Mouse (Mus musculus): Measurements from ENCODE around the gene Cd274. TPM values are rescaled to one million over a fixed set of nuclear protein-coding genes. Genes with fewer than 3 reads are reported as not detected.

Gene Cd274
- total and polyA plus RNA-seq, 3 experiments, result 6.7 to 15.9 (median 7.4) TPM

DNA sequence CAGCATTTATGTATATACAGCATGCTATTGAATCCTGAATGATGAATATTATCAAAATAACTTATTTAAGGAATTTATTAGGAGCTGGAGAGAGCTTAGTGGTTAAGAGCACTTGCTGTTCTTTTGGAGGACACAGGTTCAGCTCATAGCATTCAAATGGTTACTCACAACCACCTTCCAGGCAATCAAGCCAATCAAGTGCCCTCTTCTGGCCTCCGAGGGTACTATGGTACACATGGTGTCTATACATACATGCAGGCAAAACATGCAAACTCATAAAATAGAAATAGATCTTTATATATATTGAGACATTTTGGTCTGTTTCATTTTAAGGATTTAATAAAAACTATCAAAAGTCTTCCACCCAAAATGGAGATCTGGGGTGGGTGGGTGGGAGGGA, 21.6 kb downstream of the Cd274 start:
- no peaks in the 10 kb centered on the region for H3K27me3 ChIP-seq (replicated peaks)
- TF ChIP-seq MXI1 (IDR thresholded peaks at IDR 0.05; ENCODE audit: low read depth, low read length), result no peak
- peak in 1 of 2 experiments; percentile 24; a peak in 2 of 4 replicates for TF ChIP-seq CTCF (conservative IDR thresholded peaks at IDR 0.05 in 1 of 2, IDR thresholded peaks at IDR 0.05 in 1 of 2; ENCODE audit: low read depth in 2 of 2, low read length in 2 of 2)
- TF ChIP-seq GABPA (IDR thresholded peaks at IDR 0.05; ENCODE audit: insufficient replicate concordance, low read depth, low read length), result no peak
- TF ChIP-seq TBP (conservative IDR thresholded peaks at IDR 0.05; ENCODE audit: low read depth, low read length), result no peak
- no peak for TF ChIP-seq ETS1 (conservative IDR thresholded peaks at IDR 0.05; ENCODE audit: low read depth, low read length)
- TF ChIP-seq SMC3 (IDR thresholded peaks at IDR 0.05; ENCODE audit: low read depth, low read length), result peak; percentile 23; the same call in 1 of the 2 replicates
- TF ChIP-seq ZNF384 (IDR thresholded peaks at IDR 0.05; ENCODE audit: low read depth, low read length), result no peak
- no peak for TF ChIP-seq MEF2A (IDR thresholded peaks at IDR 0.05; ENCODE audit: borderline replicate concordance, low read depth, low read length)
- no peak for TF ChIP-seq NELFE (IDR thresholded peaks at IDR 0.05; ENCODE audit: low read depth, low read length)
- dilution Hi-C loops (cut with MboI; ENCODE audit: extremely low pct_ligation_motif_present, extremely low pct_unique_long_range_greater_than_20kb, low sequenced_read_pairs), result no loop called here

DNA sequence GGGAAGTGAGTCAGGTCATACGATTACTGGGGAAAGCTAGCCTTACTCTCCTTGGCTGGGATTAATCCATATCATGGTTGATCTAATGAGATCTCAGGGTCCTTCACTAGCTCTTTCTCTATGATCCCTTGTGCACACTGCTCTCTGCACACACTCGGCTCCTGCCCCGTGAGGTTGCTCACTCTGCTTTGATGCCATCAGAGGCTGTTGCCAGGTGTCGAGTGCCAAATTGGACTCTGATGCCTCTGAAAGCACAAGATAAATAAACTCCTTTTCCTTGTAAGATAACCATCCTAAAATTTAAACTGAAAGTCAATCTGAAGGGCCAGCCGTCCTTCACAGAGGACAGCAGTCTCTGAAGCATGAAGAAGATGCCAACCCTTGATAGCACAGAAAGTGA, 23.2 kb downstream of the Cd274 start:
- Histone ChIP-seq H3K27me3 (replicated peaks) (no peaks in the 10 kb centered on the region), H3K4me2 (ENCODE audit: insufficient read depth, low read depth, poor library complexity, severe bottlenecking) (peak overlapping the region; percentile 55), H3K36me3 (replicated peaks in 1 of 2; ENCODE audit: control insufficient read depth in 1 of 2, insufficient read depth in 1 of 2, low read length in 1 of 2) (peaks cover 22 to 27% of the 10 kb centered on the region in 2 experiments), H3K4me3 (replicated peaks in 1 of 3; ENCODE audit: low read depth in 2 of 3, low read length in 2 of 3, poor library complexity in 1 of 3) (no peak overlapping the region), H3K79me2 (replicated peaks; ENCODE audit: control insufficient read depth, extremely low read depth, insufficient read depth, poor library complexity, severe bottlenecking) (no peaks in the 10 kb centered on the region), H3K4me1 (ENCODE audit: control insufficient read depth in 1 of 2, insufficient read depth in 2 of 2) (peaks cover 9 to 36% of the 10 kb centered on the region in 2 experiments), H3K9me3 (replicated peaks; ENCODE audit: low read length) (no peaks in the 10 kb centered on the region), H3K9ac (ENCODE audit: insufficient read depth, low read depth) (no peak overlapping the region), H3K27ac (ENCODE audit: insufficient read depth, low read depth) (0 out of 2 replicates have a peak overlapping the region, but pooled peaks have one; percentile 0)
- TF ChIP-seq HCFC1 (IDR thresholded peaks at IDR 0.05; ENCODE audit: low read depth, low read length) (no peak), NELFE (IDR thresholded peaks at IDR 0.05; ENCODE audit: low read depth, low read length) (no peak), RCOR1 (conservative IDR thresholded peaks at IDR 0.05; ENCODE audit: low read depth, low read length) (no peak), USF2 (conservative IDR thresholded peaks at IDR 0.05; ENCODE audit: low read depth, low read length) (no peak), ELF1 (IDR thresholded peaks at IDR 0.05; ENCODE audit: low read depth, low read length) (no peak), BHLHE40 (IDR thresholded peaks at IDR 0.05; ENCODE audit: low read depth, low read length) (no peak), ZC3H11A (IDR thresholded peaks at IDR 0.05; ENCODE audit: low read depth, low read length) (no peak), UBTF (IDR thresholded peaks at IDR 0.05; ENCODE audit: low read depth, low read length) (no peak), IRF4 (IDR thresholded peaks at IDR 0.05; ENCODE audit: low read depth, low read length) (no peak), NRF1 (IDR thresholded peaks at IDR 0.05; ENCODE audit: low read depth, low read length) (no peak), CHD1 (IDR thresholded peaks at IDR 0.05; ENCODE audit: low read depth, low read length) (no peak), TBP (conservative IDR thresholded peaks at IDR 0.05; ENCODE audit: low read depth, low read length) (no peak), E2F4 (IDR thresholded peaks at IDR 0.05; ENCODE audit: insufficient replicate concordance, low read depth, low read length) (no peak), GABPA (IDR thresholded peaks at IDR 0.05; ENCODE audit: insufficient replicate concordance, low read depth, low read length) (no peak), ZKSCAN1 (IDR thresholded peaks at IDR 0.05; ENCODE audit: borderline replicate concordance, low read depth, low read length) (no peak), POLR2AphosphoS2 (IDR thresholded peaks at IDR 0.05; ENCODE audit: low read depth, low read length) (no peak), USF1 (IDR thresholded peaks at IDR 0.05; ENCODE audit: low read depth, low read length) (no peak), ZMIZ1 (IDR thresholded peaks at IDR 0.05; ENCODE audit: low read depth, low read length) (no peak), ZNF384 (IDR thresholded peaks at IDR 0.05; ENCODE audit: low read depth, low read length) (no peak), PAX5 (IDR thresholded peaks at IDR 0.05; ENCODE audit: low read length) (no peak)
- dilution Hi-C loops (cut with MboI; ENCODE audit: extremely low pct_ligation_motif_present, extremely low pct_unique_long_range_greater_than_20kb, low sequenced_read_pairs), result no loop called here
- in situ Hi-C loops (cut with MboI; ENCODE audit: low pct_ligation_motif_present, low pct_unique_long_range_greater_than_20kb, low sequenced_read_pairs), result no loop called here
- DNase-seq (ENCODE audit: extremely low read depth), result no peak

More for the DNA sequence above, 21.6 kb downstream of the Cd274 start:
- no peaks in the 10 kb centered on the region for H3K79me2 ChIP-seq (replicated peaks; ENCODE audit: control insufficient read depth, extremely low read depth, insufficient read depth, poor library complexity, severe bottlenecking)
- no peak for DNase-seq (ENCODE audit: extremely low read depth)
- in situ Hi-C loops (cut with MboI; ENCODE audit: low pct_ligation_motif_present, low pct_unique_long_range_greater_than_20kb, low sequenced_read_pairs), result no loop called here
- H3K4me1 ChIP-seq (ENCODE audit: control insufficient read depth in 1 of 2, insufficient read depth in 2 of 2), result peaks cover 17 to 48% of the 10 kb centered on the region in 2 experiments
- no peak overlapping the region for H3K4me3 ChIP-seq (replicated peaks in 1 of 3; ENCODE audit: low read depth in 2 of 3, low read length in 2 of 3, poor library complexity in 1 of 3)
- H3K4me2 ChIP-seq (ENCODE audit: insufficient read depth, low read depth, poor library complexity, severe bottlenecking), result no peak overlapping the region
- no peaks in the 10 kb centered on the region for H3K9me3 ChIP-seq (replicated peaks; ENCODE audit: low read length)
- peaks cover 33 to 36% of the 10 kb centered on the region in 2 experiments for H3K36me3 ChIP-seq (replicated peaks in 1 of 2; ENCODE audit: control insufficient read depth in 1 of 2, insufficient read depth in 1 of 2, low read length in 1 of 2)
- H3K9ac ChIP-seq (ENCODE audit: insufficient read depth, low read depth), result no peak overlapping the region
- no peak overlapping the region for H3K27ac ChIP-seq (ENCODE audit: insufficient read depth, low read depth)
